Mouse (Mus musculus) neutrophil, adult 5-6 weeks (primary cell): ENCODE data around the gene Ush2a. TPM values are rescaled to one million over a fixed set of nuclear protein-coding genes. Genes with fewer than 3 reads are reported as not detected.

Source experiments
- ATAC-seq: fragments of 151-379, 151-347 bp; 2 replicates; pipeline ENCODE4 v1.8.0; 2017; ENCODE audit warnings: mild to moderate bottlenecking, moderate TSS enrichment; ENCODE audit not compliant: insufficient number of reproducible peaks, poor library complexity, low FRiP score, severe bottlenecking; ENCODE audit errors: extremely low read depth
- total RNA-seq: library from RNA; stranded (forward); fragments of 200-1000 nt; gene quantifications from 2 replicates; pipeline ENCODE4 v1.2.3, GENCODE M21; 2017

The Ush2a gene
- total RNA-seq, 1 experiment from 2014 or later, result not detected

DNA sequence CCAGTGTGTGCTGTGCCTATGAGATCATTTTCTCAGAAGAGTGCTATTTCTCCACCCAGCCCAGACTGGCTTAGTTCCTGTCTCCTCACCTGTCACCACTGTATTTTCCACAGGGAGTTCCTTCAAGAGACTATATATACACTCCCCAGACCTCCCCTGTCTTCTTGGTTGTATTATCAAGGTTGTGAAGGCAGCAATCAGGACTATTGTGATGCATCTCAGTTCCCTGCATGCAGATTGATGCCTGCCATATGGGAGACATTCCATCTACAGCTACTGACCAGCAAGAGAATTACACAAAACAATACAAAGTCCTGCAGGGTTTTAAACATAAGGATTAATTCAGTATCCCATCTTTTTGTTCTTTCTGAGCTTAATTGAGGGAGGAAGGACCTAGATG is 377.8 kb downstream of the Ush2a start:
- no peak for ATAC-seq

DNA sequence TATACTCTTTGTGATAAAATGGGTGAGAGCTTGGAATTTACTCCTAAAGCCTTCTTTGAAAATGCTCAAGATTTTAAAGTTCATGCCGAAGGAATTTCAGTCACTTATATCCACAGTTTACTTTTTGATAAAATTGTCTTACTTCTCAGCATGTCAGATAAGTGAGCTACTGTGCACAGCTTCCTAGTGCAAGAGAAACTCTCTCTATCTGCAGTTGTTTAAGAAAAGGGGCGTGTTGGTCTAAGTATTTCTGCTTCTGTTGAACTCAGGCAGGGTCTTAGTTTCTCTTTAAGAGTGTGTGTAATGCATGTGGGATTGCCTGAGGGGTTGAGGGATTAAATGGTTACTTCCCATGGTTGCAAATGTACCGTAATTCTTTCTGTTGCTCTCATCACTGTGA is 381.3 kb downstream of the Ush2a start:
- ATAC-seq, result no peak

DNA sequence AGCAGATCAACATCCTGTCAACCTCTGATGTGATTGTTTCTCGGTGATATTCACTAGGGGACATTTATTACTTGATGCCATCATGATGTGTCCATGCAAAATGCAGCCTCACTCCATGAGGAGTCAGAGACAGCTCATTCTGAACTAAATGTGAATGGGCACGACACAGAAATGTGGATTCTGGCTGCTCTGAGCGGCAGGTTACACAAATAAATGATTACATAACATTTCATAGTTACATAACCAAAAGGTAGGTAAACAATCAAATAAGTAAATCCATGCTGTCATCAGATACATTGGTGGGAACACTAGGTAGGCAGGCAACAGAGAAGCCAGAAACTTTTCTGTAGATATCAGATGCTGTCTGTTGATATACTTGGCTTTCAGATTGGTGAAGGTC is 391.2 kb downstream of the Ush2a start:
- ATAC-seq, result no peak

DNA sequence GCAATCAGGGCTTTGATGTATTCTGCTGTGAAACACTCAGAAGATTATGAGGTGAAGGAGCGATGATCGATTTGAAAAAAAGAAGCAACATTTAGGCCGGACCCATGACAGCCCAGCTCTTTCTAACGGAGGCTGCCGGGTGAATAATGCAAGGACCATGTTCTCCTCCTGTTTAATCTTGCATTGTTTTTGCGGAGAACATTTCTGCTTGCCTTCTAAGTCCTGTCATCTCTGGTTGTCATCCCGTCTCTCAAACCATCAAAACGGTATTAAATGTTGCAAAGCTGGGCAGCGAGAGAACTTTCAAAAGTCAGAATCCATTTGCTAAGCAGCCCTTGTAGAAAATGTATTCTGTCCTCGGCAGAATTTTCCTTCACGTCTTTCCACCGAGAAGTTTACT is 394.3 kb downstream of the Ush2a start:
- ATAC-seq, result no peak

DNA sequence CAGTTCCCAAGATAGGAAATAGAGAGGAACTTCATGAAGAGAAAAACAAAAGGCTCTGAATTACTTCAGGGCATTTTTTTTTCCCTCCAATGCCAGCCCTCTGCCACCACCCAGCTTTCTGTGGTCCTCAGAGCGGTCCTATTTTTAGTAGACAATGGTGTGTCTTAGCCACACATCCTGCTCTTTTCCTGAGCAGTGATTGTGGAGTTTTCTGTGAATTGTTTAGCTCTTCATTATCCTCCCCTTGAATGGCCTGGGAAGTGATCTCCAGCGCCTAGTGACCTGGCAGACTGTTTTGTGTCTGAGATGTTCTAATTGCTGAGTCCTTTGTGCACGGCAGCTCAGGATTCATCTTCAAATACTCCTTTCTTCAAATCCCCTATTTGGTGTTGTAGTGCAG is 397.3 kb downstream of the Ush2a start:
- no peak for ATAC-seq

DNA sequence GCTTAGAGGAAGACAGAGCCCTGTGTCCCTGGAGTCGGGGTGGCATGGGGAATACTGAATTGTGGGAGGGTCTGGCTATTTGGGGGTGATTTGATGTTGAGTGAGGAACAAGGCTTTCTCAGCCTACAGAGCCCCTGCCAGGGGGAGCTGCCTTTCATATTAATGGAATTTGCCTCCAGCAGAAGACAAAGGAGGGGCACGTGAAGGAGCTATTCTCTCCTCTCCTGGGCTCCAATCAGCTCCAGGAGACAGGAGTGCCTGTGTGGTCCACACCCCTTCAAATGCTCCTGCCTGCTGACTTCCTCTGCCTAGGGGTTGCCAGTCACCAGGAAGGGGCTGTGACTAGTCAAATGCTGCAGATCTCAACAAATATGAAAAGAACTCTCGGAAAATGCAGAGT is 398.5 kb downstream of the Ush2a start:
- no peak for ATAC-seq

DNA sequence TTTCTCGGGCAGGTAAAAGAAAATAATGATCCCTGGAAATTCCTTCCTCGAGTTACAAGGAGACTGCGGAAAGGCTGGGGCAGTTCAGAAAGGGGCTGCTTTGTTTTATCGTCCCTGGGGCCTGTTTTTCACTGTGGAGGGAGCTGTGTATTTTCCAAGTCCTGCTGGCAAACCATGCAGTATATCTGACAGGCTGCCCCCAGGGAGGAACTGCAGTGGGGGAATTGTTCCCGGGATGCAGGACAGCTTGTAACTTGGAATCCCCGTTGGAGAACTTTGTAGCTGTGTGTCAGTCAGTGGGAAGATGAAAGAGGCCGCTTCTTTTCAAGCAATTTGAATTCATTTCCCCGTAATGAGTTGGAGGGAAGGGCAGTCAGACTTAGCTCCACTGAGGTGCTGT is 399.1 kb downstream of the Ush2a start:
- ATAC-seq, result no peak

DNA sequence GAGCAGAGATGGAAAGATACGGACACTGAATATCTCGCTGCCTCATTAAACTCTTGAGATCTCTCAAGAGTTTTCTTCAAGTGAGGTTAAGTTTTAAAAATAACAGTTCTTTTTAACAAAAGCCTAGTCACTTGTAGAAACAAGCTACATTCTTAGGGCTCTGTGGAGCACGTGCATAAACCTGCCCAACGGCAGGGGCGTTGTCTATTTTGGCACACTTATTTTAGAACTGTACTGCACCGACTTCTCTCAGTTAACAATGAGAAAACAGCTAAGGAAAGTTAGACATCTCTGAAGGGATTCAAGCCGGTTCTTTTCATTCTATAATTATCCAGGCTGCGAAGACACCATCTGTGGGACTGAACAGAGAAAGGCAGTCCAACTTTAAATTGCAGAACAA is 405.6 kb downstream of the Ush2a start:
- no peak for ATAC-seq

DNA sequence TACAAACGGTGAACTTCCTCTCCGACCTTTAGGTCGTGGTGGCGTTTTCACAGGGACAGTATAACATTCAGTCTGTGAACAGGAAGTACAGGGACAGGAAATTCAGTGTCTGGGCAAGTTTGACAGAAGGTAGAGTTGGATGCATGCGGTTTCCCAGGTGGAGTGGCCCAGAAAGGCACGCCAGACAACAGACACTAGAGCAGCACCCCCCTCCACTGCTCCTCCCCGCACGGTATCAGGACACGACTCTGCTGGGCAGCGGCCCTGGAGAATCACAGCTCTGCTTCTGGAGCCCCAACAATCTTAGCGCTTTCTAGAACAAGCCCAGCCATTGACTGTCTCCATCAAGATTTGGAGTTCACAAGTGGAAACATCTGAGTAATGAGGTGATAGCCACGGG is 406.7 kb downstream of the Ush2a start:
- no peak for ATAC-seq

DNA sequence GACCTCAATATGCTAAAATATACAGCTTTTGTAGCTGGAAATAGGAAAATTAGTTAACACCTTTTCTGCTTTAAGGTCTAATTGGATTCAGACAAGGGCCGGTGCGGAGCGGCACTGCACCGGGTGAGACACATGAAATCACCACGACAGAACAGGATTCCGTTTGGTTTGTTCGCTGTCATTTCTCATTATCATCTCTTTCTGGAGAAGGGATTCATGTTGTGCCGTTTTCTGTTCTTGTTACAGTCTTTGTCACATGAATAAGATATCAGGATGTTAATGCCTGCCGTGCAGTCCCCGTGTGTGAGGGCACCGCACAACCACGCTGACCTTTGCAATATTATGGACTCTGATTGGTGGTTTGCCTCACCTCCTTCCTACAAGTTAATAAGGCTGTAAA is 411.0 kb downstream of the Ush2a start:
- ATAC-seq, result no peak

DNA sequence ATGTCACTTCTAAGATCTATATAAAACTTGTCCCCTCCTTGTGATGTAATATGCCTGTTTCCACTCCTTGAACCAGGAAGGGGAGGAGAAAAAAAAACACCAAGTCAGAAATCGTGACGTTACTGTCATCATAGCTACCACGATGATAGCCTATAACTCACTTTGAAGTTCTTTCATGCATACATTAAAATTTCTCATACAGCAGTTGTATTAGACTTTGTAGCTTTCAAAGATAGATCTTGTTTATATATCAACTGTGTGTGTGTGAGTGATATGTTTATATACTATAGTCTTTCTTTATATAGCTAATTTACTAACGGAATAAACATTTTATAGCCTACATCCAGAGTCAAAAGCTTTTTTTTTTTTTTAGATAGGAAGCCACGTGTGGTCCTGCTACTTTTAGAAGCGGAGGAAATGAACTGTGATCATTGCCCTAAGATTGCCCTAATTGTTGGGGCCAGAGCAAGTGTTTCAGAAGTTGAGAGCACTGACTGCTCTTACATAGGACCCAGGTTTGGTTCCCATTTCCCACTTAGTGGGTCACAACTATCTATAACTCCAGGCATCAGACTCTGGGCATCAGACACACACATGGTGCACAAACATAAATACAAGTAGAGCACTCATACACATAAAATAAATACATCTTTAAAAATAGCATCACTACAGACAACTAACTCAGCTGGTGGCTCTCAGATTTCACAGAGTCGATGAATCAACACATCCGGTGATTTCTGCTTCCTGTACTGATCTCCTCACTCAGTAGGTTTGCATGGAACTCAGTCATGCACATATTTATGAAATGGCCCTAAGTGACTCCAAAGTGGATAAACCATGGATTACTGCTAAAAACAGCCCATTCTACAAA is 413.1 kb downstream of the Ush2a start:
- ATAC-seq, result no peak

DNA sequence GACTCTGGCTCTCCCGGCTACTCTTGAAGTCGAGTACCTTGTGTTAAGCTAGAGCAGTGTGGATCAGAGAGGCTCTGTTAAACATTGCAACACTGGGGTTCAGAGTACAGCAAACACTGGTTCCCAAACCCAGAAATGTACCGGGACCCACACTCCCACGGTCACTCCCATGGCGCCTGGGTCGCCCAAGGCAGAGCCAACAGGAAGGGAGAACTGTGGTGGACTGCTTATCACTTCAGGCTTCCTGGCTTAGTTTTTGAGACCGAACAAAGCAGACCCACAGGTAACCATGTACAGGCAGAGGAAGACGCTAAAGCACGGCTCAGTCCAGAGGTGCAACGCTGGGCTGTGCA is 413.7 kb downstream of the Ush2a start:
- ATAC-seq, result no peak

DNA sequence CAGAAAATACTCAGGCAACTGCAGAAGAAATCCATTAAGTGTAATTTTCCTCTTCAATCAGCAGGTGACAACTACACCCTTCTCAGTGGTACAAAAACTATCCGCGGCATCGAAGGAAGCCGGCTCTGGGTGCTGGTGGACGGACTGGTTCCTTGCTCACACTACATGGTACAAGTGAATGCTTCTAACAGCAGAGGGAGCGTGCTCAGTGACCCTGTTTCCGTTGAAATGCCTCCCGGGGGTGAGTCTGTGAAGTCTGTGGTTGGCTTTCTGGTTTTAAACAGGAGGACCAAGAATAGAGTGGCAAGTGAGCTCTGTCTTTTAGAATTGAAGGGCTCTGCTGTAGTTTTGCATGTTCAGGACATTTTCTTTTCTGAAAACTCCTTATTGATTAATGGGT is 416.4 kb downstream of the Ush2a start:
- no peak for ATAC-seq

DNA sequence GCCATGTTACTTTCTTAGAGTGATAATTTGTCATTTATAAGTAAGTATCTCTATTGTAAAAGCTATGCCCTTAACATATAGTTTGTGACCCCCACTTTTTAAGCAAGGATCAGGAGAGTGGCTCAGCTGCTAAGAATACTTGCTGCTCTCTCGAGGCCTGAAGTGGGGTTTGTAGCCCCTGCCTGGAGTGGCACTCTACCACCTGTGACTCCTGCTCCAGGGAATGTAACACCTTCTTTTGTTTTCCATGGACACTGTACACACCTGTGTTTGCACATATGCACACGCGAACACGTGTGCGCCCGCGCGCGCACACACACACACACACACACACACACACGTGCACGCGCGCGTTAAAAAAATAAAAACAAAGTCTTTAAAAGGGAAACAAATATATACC is 424.5 kb downstream of the Ush2a start:
- no peak for ATAC-seq

DNA sequence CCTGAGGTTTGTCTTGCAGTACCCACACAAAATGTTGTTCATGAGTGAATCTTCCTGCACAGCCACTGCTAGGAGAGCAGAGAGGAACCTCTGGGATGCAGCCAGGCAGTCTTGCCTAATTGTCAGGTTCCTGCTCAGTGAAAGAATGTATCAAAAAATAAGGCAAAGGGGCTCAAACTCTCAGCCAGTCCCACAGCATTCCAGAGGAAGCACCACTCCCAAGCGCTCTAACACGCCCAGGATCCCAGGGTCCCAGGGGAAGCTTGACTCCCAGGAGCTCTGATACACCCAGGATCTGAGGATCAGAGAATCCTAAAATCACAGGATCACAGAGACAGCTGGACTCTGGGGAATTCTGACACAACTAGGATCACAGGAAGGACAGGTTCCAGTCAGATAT is 434.5 kb downstream of the Ush2a start:
- no peak for ATAC-seq

DNA sequence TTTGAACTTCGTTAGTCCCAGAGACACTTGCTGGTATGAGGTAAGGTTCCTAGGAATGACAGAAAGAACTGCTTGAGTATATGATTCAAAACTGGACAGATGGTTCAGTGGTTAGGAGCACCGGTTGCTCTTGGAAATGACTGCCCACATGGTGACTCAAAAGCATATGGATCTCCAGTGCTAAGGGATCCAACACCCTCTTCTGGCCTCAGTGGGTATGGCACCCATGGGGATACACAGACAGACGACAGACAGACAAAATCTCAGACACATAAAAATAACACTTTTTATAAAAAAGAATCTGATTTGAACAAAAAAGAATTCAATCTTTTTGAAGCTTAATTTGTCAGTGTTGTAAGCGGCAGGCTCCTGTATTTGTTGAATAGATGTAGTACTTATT is 446.4 kb downstream of the Ush2a start:
- ATAC-seq, result no peak

DNA sequence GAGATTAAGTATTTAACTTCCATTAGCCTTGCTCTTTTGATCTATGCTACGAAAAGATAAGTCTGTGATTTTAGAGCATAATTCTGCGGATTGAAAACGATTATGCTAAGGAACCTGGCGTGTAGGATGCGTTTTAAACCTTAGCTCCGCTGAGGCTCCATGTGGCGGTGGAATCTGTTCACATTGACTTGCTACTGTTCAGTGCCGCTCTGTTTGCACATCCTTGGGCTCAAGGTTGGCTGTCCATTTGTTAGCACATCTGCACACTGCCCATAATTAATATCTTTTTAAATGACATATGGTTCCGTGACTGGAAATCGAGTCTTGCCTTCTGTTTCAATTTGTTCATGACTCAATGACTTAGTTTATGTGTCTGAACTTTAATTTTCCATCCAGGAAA is 446.9 kb downstream of the Ush2a start:
- no peak for ATAC-seq

DNA sequence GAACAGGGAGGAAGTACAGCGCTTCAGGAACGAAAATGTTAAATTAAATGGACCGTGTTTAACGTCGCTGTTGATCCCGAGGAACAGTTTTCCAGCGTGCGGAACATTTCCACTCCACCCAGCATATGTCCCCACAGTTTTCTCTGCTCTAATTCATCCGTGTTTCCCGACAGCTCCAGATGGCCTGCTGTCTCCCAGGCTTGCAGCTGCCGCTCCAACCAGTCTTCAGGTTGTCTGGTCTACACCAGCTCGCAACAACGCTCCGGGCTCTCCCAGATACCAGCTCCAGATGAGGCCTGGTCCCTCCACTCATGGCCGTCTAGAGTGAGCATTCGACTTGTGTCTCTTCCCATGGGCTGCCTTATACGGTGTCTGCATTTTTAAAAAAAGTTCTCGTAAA is 452.3 kb downstream of the Ush2a start:
- ATAC-seq, result no peak

DNA sequence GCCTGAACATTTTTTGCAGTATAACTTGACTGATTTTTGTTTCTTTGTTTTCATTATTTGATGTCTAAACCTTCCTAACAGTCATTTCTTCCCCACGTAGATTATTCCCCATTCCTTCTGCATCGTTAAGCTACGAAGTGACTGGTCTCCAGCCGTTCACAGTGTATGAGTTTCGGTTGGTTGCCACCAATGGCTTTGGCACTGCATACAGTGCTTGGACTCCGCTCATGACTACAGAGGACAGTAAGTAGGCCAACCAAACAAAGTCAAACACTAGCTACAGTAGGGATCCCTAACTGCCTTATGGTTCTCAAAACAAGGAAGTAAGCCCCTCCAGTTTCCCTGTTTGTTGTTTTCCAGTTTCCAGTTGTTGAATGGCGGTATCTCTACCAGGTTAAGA is 453.1 kb downstream of the Ush2a start:
- no peak for ATAC-seq

DNA sequence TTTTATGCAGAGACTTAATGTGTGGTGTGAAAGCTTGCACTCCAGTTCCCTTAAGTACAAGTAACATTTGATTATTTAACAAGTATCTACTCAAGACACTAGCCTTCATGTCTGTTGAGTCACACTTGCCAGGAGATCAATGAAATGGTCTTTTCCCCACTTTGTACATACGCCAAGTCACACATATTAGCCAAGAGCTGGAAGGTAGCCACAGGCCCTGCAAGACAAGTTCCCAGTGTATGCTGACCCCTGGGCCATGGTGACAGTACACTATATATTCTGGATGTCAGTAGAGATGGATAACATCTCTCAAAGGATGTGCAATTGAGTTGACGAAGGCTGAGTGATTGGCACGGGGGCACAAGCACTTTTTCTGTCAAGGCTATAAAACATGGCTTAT is 455.1 kb downstream of the Ush2a start:
- ATAC-seq, result no peak
